Mouse (Mus musculus) MEL (cell line): ENCODE results near the gene Dkk3. TPM values are rescaled to one million over a fixed set of nuclear protein-coding genes. Genes with fewer than 3 reads are reported as not detected.

Source experiments
- DNase-seq: peaks from one replicate; pipeline ENCODE4 v3.0.0; 2011; ENCODE audit warnings: low read depth, low spot score
- H3K27ac ChIP-seq: 2 replicates; pipeline ENCODE4 v1.5.1; 2012; ENCODE audit warnings: low read depth, mild to moderate bottlenecking, control low read depth, low read length, moderate library complexity; ENCODE audit not compliant: control insufficient read depth
- H3K27me3 ChIP-seq, 2 experiments: fragments of 150-350 bp in 1 of 2; sonication (generic) in 1 of 2; 2 replicates each; pipeline ENCODE4 v1.6.1; 2012; ENCODE audit warnings: low read length in 2 of 2, mild to moderate bottlenecking in 2 of 2, improper control_type of control experiment in 1 of 2, moderate library complexity in 1 of 2; ENCODE audit not compliant: insufficient read depth in 2 of 2, control insufficient read depth in 1 of 2
- H3K36me3 ChIP-seq, 2 experiments: 2 replicates each; pipeline ENCODE4 v1.6.1; 2012 to 2014; ENCODE audit warnings: low read length in 2 of 2, improper control_type of control experiment in 1 of 2, inconsistent platforms in 1 of 2, mild to moderate bottlenecking in 1 of 2; ENCODE audit not compliant: insufficient read depth in 2 of 2, control insufficient read depth in 1 of 2
- H3K4me1 ChIP-seq, 2 experiments: fragments of 150-350 bp in 1 of 2; sonication (generic) in 1 of 2; 2 replicates each; pipeline ENCODE4 v1.6.1; 2012; ENCODE audit warnings: low read length in 2 of 2, improper control_type of control experiment in 1 of 2, mild to moderate bottlenecking in 1 of 2; ENCODE audit not compliant: insufficient read depth in 2 of 2, control insufficient read depth in 1 of 2
- H3K4me3 ChIP-seq, 2 experiments: fragments of 150-350 bp in 1 of 2; sonication (generic) in 1 of 2; 2 replicates each; pipeline ENCODE4 v1.5.1; 2012; ENCODE audit warnings: low read depth in 2 of 2, low read length in 2 of 2, mild to moderate bottlenecking in 2 of 2, moderate library complexity in 2 of 2, control low read depth in 1 of 2, improper control_type of control experiment in 1 of 2; ENCODE audit not compliant: control insufficient read depth in 1 of 2, insufficient read depth in 1 of 2
- H3K79me2 ChIP-seq: 2 replicates; pipeline ENCODE4 v1.6.1; 2012; ENCODE audit warnings: mild to moderate bottlenecking, low read length, moderate library complexity; ENCODE audit not compliant: control insufficient read depth, poor library complexity, insufficient read depth
- H3K9ac ChIP-seq: 2 replicates; pipeline ENCODE4 v1.6.1; 2012; ENCODE audit warnings: low read depth, mild to moderate bottlenecking, control low read depth, low read length, moderate library complexity; ENCODE audit not compliant: control insufficient read depth, poor library complexity, severe bottlenecking
- H3K9me3 ChIP-seq: fragments of 150-350 bp; sonication (generic); replicated peaks from 2 replicates; pipeline ENCODE4 v1.6.1; 2012; ENCODE audit warnings: mild to moderate bottlenecking, low read length, improper control_type of control experiment, moderate library complexity; ENCODE audit not compliant: insufficient read depth
- CHD1 ChIP-seq: IDR thresholded peaks from 2 replicates; pipeline ENCODE4 v1.6.1; 2012; ENCODE audit warnings: low read depth, mild to moderate bottlenecking, inconsistent platforms, low read length, improper control_type of control experiment
- CHD2 ChIP-seq: IDR thresholded peaks from 2 replicates; pipeline ENCODE4 v1.6.1; 2011; ENCODE audit warnings: low read length, improper control_type of control experiment
- CTCF ChIP-seq, 3 experiments: IDR thresholded peaks in 2 of 3; conservative IDR thresholded peaks in 1 of 3; 2 replicates each; pipeline ENCODE4 v1.5.1; 2011 to 2012; ENCODE audit warnings: low read length in 3 of 3, low read depth in 2 of 3, mild to moderate bottlenecking in 2 of 3, improper control_type of control experiment in 1 of 3, inconsistent platforms in 1 of 3, mixed read lengths in 1 of 3, moderate library complexity in 1 of 3; ENCODE audit not compliant: control insufficient read depth in 1 of 3, insufficient read depth in 1 of 3, poor library complexity in 1 of 3, severe bottlenecking in 1 of 3
- E2F4 ChIP-seq: IDR thresholded peaks from 2 replicates; pipeline ENCODE4 v1.6.1; 2011; ENCODE audit warnings: low read depth, low read length, improper control_type of control experiment, borderline replicate concordance
- EP300 ChIP-seq, 2 experiments: IDR thresholded peaks; 2 replicates each; pipeline ENCODE4 v1.6.1; 2011; ENCODE audit warnings: improper control_type of control experiment in 2 of 2, low read length in 2 of 2, low read depth in 1 of 2, mild to moderate bottlenecking in 1 of 2
- GABPA ChIP-seq: IDR thresholded peaks from 2 replicates; pipeline ENCODE4 v1.6.1; 2012; ENCODE audit warnings: low read depth, mild to moderate bottlenecking, inconsistent platforms, low read length, improper control_type of control experiment, moderate library complexity
- GATA1 ChIP-seq: IDR thresholded peaks from 2 replicates; pipeline ENCODE4 v1.6.1; 2011; ENCODE audit warnings: low read depth, low read length, improper control_type of control experiment
- JUND ChIP-seq: IDR thresholded peaks from 2 replicates; pipeline ENCODE4 v1.6.1; 2011; ENCODE audit warnings: low read depth, mild to moderate bottlenecking, improper control_type of control experiment, low read length
- KAT2A ChIP-seq: conservative IDR thresholded peaks from 2 replicates; pipeline ENCODE4 v1.6.1; 2012; ENCODE audit warnings: low read depth, low read length, improper control_type of control experiment, inconsistent platforms
- MAZ ChIP-seq: IDR thresholded peaks from 2 replicates; pipeline ENCODE4 v1.6.1; 2012; ENCODE audit warnings: low read depth, mild to moderate bottlenecking, inconsistent platforms, low read length, improper control_type of control experiment
- MEF2A ChIP-seq: IDR thresholded peaks from 2 replicates; pipeline ENCODE4 v1.6.1; 2014; ENCODE audit warnings: low read depth, mild to moderate bottlenecking, inconsistent platforms, low read length, improper control_type of control experiment; ENCODE audit not compliant: poor library complexity, insufficient replicate concordance, severe bottlenecking; ENCODE audit errors: extremely low read depth
- MYB ChIP-seq: IDR thresholded peaks from 2 replicates; pipeline ENCODE4 v1.6.1; 2011; ENCODE audit warnings: mild to moderate bottlenecking, low read depth, low read length, improper control_type of control experiment
- NELFE ChIP-seq: IDR thresholded peaks from 2 replicates; pipeline ENCODE4 v1.6.1; 2011; ENCODE audit warnings: low read depth, low read length, improper control_type of control experiment
- NRF1 ChIP-seq: IDR thresholded peaks from 2 replicates; pipeline ENCODE4 v1.6.1; 2014; ENCODE audit warnings: low read depth, mild to moderate bottlenecking, inconsistent platforms, low read length, improper control_type of control experiment, moderate library complexity; ENCODE audit not compliant: poor library complexity, insufficient read depth, severe bottlenecking
- POLR2AphosphoS2 ChIP-seq: IDR thresholded peaks from 2 replicates; pipeline ENCODE4 v1.6.1; 2011; ENCODE audit warnings: low read length, improper control_type of control experiment
- POLR2AphosphoS5 ChIP-seq: IDR thresholded peaks from 2 replicates; pipeline ENCODE4 v1.6.1; 2012; ENCODE audit warnings: low read depth, borderline replicate concordance, mild to moderate bottlenecking, inconsistent platforms, low read length, moderate library complexity, mixed read lengths
- RAD21 ChIP-seq: IDR thresholded peaks from 2 replicates; pipeline ENCODE4 v1.6.1; 2011; ENCODE audit warnings: mild to moderate bottlenecking, low read depth, low read length, improper control_type of control experiment
- RCOR1 ChIP-seq: IDR thresholded peaks from 2 replicates; pipeline ENCODE4 v1.6.1; 2012; ENCODE audit warnings: low read depth, mild to moderate bottlenecking, inconsistent platforms, low read length, improper control_type of control experiment
- TAL1 ChIP-seq: IDR thresholded peaks from 2 replicates; pipeline ENCODE4 v1.6.1; 2012; ENCODE audit warnings: mild to moderate bottlenecking, inconsistent platforms, low read length, moderate library complexity, mixed read lengths
- TCF12 ChIP-seq: IDR thresholded peaks from 2 replicates; pipeline ENCODE4 v1.6.1; 2014; ENCODE audit warnings: low read depth, mild to moderate bottlenecking, inconsistent platforms, low read length, improper control_type of control experiment, moderate library complexity
- USF2 ChIP-seq, 2 experiments: IDR thresholded peaks; 2 replicates each; pipeline ENCODE4 v1.6.1; 2011 to 2012; ENCODE audit warnings: improper control_type of control experiment in 2 of 2, low read length in 2 of 2, borderline replicate concordance in 1 of 2, inconsistent platforms in 1 of 2, low read depth in 1 of 2, mild to moderate bottlenecking in 1 of 2; ENCODE audit not compliant: insufficient read depth in 1 of 2
- ZC3H11A ChIP-seq: IDR thresholded peaks from 2 replicates; pipeline ENCODE4 v1.6.1; 2012; ENCODE audit warnings: low read depth, mild to moderate bottlenecking, inconsistent platforms, low read length, improper control_type of control experiment
- ZKSCAN1 ChIP-seq: IDR thresholded peaks from 2 replicates; pipeline ENCODE4 v1.6.1; 2012; ENCODE audit warnings: low read depth, mild to moderate bottlenecking, inconsistent platforms, low read length, improper control_type of control experiment, moderate library complexity
- ZMIZ1 ChIP-seq: IDR thresholded peaks from 2 replicates; pipeline ENCODE4 v1.6.1; 2012; ENCODE audit warnings: low read depth, mild to moderate bottlenecking, inconsistent platforms, low read length, improper control_type of control experiment, moderate library complexity
- ZNF384 ChIP-seq: IDR thresholded peaks from 2 replicates; pipeline ENCODE4 v1.6.1; 2012; ENCODE audit warnings: low read depth, mild to moderate bottlenecking, inconsistent platforms, low read length, improper control_type of control experiment
- polyA plus RNA-seq, 2 experiments: library from polyadenylated mRNA; stranded (reverse) in 1 of 2; unstranded in 1 of 2; fragments of >175 nt in 1 of 2; fragments of >200 nt in 1 of 2; gene quantifications; 2 replicates each; pipeline versions ENCODE4 v1.2.1 to v1.2.4; 2012; ENCODE audit warnings: low replicate concordance in 2 of 2, low read depth in 1 of 2; ENCODE audit not compliant: insufficient read length in 2 of 2, insufficient read depth in 1 of 2, missing spikeins in 1 of 2
- total RNA-seq: library from RNA; depleted of rRNA; stranded (reverse); fragments of 300-350 nt; gene quantifications from 2 replicates; pipeline ENCODE4 v1.2.3, GENCODE M21; 2012

The Dkk3 gene
- total and polyA plus RNA-seq, 3 experiments, result not detected

DNA sequence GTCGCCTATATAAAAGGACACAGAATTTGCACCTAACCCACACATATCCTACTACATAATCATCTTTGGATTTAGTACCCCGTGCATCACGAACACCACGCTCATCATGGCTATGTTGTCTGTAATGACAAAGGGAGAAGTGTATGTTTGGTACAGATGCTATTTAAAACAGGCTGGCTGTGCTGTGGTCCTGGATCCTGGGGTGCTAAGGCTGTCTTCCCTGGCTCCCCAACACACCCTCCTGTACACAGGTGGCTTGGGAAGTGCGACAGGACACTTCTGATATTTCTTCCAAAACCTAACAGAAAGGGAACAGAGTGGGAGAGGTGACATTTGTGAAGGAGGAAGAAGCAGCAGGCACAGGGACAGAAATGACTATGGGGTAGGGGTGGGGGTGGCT is 35.2 kb downstream of the Dkk3 start:
- H3K4me1 ChIP-seq, result no peaks in the 10 kb centered on the region
- no peak overlapping the region for H3K4me3 ChIP-seq
- H3K27ac ChIP-seq, result no peak overlapping the region
- no peaks in the 10 kb centered on the region for H3K79me2 ChIP-seq
- H3K9ac ChIP-seq, result no peak overlapping the region
- no peaks in the 10 kb centered on the region for H3K27me3 ChIP-seq
- TF ChIP-seq RAD21, result no peak
- TF ChIP-seq CHD2, result no peak
- TF ChIP-seq POLR2AphosphoS5, result no peak
- TF ChIP-seq CTCF (IDR thresholded peaks at IDR 0.05 in 2 of 3, conservative IDR thresholded peaks at IDR 0.05 in 1 of 3; ENCODE audit: control insufficient read depth in 1 of 3, insufficient read depth in 1 of 3, low read depth in 2 of 3, low read length in 3 of 3, poor library complexity in 1 of 3, severe bottlenecking in 1 of 3), result no peak
- TF ChIP-seq RCOR1, result no peak
- no peak for TF ChIP-seq GABPA
- no peak for TF ChIP-seq POLR2AphosphoS2
- TF ChIP-seq MEF2A, result no peak
- TF ChIP-seq CHD1, result no peak
- TF ChIP-seq NELFE, result no peak
- no peak for TF ChIP-seq ZMIZ1
- no peak for TF ChIP-seq ZC3H11A
- no peak for TF ChIP-seq MAZ
- no peak for TF ChIP-seq GATA1
- TF ChIP-seq ZKSCAN1, result no peak
- TF ChIP-seq MYB, result no peak
- no peak for TF ChIP-seq NRF1
- TF ChIP-seq TAL1, result no peak
- no peak for TF ChIP-seq EP300 (IDR thresholded peaks at IDR 0.05; ENCODE audit: low read depth in 1 of 2, low read length in 2 of 2)
- DNase-seq, result no peak
- H3K9me3 ChIP-seq, result no peaks in the 10 kb centered on the region
- no peaks in the 10 kb centered on the region for H3K36me3 ChIP-seq

DNA sequence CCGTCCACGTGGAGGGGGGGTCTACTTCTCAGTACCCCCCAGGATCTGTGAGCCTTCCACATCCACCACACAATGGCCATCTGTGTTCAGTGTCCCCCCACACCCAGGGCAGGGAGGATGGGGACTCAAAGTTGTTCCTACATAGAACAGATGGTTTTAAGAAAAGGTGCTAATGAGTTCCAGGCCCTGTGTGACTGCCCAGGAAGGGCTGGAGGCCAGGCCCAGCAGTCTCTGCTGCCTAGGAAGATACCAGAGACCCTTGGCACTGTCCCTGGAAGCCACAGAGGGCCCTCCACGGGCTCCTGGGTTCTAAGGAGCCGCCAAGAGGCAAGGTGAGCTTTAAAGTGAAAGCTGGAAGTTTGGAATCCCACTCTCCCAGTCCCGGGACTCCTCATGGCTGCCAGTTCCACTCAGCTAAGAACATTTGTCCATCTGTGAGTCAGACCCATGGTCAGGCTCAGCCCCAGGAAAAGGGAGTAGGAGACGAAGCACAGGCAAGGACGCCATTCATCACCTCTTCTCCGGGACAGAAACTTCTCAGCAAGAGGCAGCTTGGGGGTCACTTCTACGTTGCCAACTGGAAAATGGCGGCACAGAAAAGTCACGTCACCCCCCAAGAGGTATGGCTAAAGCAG is 36.9 kb downstream of the Dkk3 start:
- Histone ChIP-seq H3K27me3 (no peaks in the 10 kb centered on the region), H3K79me2 (no peaks in the 10 kb centered on the region)

More for the DNA sequence above, 36.9 kb downstream of the Dkk3 start:
- Histone ChIP-seq H3K9me3 (no peaks in the 10 kb centered on the region), H3K4me1 (no peaks in the 10 kb centered on the region), H3K4me3 (no peak overlapping the region), H3K9ac (no peak overlapping the region), H3K27ac (no peak overlapping the region), H3K36me3 (no peaks in the 10 kb centered on the region)
- TF ChIP-seq GATA1 (no peak), KAT2A (no peak), MYB (no peak), ZMIZ1 (no peak), ZNF384 (no peak), POLR2AphosphoS2 (no peak), MEF2A (no peak), MAZ (no peak), E2F4 (no peak), TCF12 (no peak), USF2 (IDR thresholded peaks at IDR 0.05; ENCODE audit: borderline replicate concordance in 1 of 2, insufficient read depth in 1 of 2, low read depth in 1 of 2, low read length in 2 of 2) (no peak), JUND (no peak), POLR2AphosphoS5 (no peak), TAL1 (no peak)
- no peak for DNase-seq
